ENCODE assay signal across 36 mouse cellular contexts in genomic region chr3:96015681-96016080, GRCm38 (mm10).
"Had no signal": no experiment of that assay in that cellular context is flagged by ENCODE, and none has a peak within 500 bp of the region (broad histone marks: within the 10 kb centered on the region; RNA-seq: fewer than 3 reads in every experiment).

No protein-coding gene starts in this region.

- H3K4me3 ChIP-seq: heart, adult 2 months; heart, embryonic 10.5 days; heart, embryonic 12.5 days; heart, embryonic 13.5 days; heart, embryonic 15.5 days; hindbrain, embryonic 10.5 days; hindbrain, embryonic 12.5 days; hindbrain, embryonic 13.5 days; hindbrain, embryonic 15.5 days; intestine, embryonic 15.5 days; kidney, embryonic 15.5 days; layer of hippocampus, adult 2 months had no signal

- H3K36me3 ChIP-seq: heart, embryonic 15.5 days; intestine, embryonic 15.5 days had no signal

- H3K27ac ChIP-seq: heart, adult 2 months; heart, embryonic 10.5 days; heart, embryonic 13.5 days; heart, embryonic 15.5 days; hindbrain, embryonic 10.5 days; hindbrain, embryonic 12.5 days; hindbrain, embryonic 13.5 days; hindbrain, embryonic 14.5 days; hindbrain, embryonic 15.5 days; hindbrain, postnatal 0 days; intestine, embryonic 15.5 days; kidney, embryonic 15.5 days; kidney, postnatal 0 days; layer of hippocampus, adult 2 months had no signal

- H3K4me2 ChIP-seq: heart, embryonic 11.5 days; heart, embryonic 12.5 days; heart, embryonic 13.5 days; heart, embryonic 15.5 days; hindbrain, embryonic 12.5 days; hindbrain, embryonic 13.5 days; hindbrain, embryonic 14.5 days; hindbrain, embryonic 15.5 days; intestine, embryonic 15.5 days; kidney, embryonic 15.5 days had no signal

- DNase-seq: heart, adult 18-20 months; heart, adult 2 months; heart, postnatal 10 days; heart, postnatal 14 days; heart, postnatal 36 days; heart, postnatal 4 days; kidney, adult 11 months; kidney, adult 18-20 months; kidney, adult 2 months; kidney, adult 8-10 months; kidney, adult 9 months; kidney, postnatal 10 days; kidney, postnatal 14 days; kidney, postnatal 25 days; kidney, postnatal 36 days; kidney, postnatal 4 days; layer of hippocampus, adult 9-11 months had no signal

- H3K27me3 ChIP-seq: heart, embryonic 12.5 days; heart, embryonic 13.5 days; heart, embryonic 15.5 days; hindbrain, embryonic 12.5 days; hindbrain, embryonic 13.5 days; hindbrain, embryonic 15.5 days; intestine, embryonic 15.5 days; kidney, embryonic 15.5 days had no signal

- ATAC-seq: hindbrain, embryonic 16.5 days; hindbrain, postnatal 0 days; inflammation-experienced regulatory T-cells, adult 6 months; intestine, embryonic 15.5 days; intestine, embryonic 16.5 days; intestine, postnatal 0 days had no signal

- H3K9me3 ChIP-seq: heart, embryonic 10.5 days; heart, embryonic 12.5 days; heart, embryonic 13.5 days; heart, embryonic 15.5 days; hindbrain, embryonic 10.5 days; hindbrain, embryonic 12.5 days; hindbrain, embryonic 13.5 days; hindbrain, embryonic 15.5 days; intestine, embryonic 15.5 days; kidney, embryonic 15.5 days had no signal

- H3K4me1 ChIP-seq: hindbrain, embryonic 10.5 days; hindbrain, embryonic 12.5 days; hindbrain, embryonic 13.5 days; hindbrain, embryonic 15.5 days; intestine, embryonic 15.5 days; kidney, embryonic 15.5 days had no signal

- H3K9ac ChIP-seq: heart, embryonic 12.5 days; heart, embryonic 13.5 days; heart, embryonic 15.5 days; hindbrain, embryonic 12.5 days; hindbrain, embryonic 13.5 days; hindbrain, embryonic 14.5 days; hindbrain, embryonic 15.5 days; intestine, embryonic 15.5 days; kidney, embryonic 15.5 days had no signal
